Mouse (Mus musculus) neutrophil, adult 59 days (primary cell): ENCODE data around the gene Hoxa2. TPM values are rescaled to one million over a fixed set of nuclear protein-coding genes. Genes with fewer than 3 reads are reported as not detected.

ENCODE experiments used
- total RNA-seq, 2 experiments: library from RNA; stranded (reverse); gene quantifications; 1 replicate in 1 of 2; 2 replicates in 1 of 2; pipeline ENCODE4 v1.2.4; 2023

Hoxa2 gene
- total RNA-seq, result under 1 TPM in 1 of 2 experiments, not detected in 1; 0.27 TPM

DNA sequence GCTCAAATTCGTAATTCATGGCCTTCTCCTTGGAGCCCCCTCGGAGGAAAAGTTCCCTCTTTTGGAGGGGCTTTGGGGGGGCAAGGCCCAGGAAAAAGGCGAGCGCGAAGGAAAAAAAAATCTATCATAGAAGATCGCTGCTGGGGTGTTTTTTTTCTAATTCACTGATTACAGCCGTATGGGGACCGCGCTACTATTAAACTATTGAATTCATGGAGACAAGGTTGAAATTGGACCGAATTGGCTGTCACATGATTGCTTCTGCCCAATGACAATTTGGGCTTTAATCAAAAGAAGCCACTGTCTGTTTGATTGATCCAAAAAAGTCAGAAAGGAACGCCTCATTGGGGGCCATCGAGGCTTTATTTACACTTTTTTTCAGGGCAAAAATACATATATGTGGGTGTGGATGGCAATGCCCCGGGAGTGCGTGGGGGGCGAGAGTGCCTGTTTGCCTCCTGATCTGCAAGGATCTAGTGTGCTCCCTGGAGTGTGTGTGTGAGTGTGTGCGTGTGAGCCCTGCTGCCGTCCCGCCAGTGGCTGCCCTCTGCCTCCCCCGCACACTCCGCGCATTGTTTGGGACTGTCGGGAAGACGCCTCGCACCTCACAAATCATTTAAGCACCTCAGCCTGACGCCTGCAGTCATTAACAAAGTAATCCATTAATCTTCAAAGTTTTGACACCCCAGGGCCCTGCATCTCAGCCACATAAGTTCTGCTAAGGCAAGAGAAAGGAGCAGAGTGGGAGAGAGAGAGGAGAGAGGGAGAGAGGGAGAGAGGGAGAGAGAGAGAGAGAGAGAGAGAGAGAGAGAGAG, at the start of gene Hoxa2:
Gene Hoxa2 (minus strand): TSS at position 206 of the 815 bp plus-strand sequence.

DNA sequence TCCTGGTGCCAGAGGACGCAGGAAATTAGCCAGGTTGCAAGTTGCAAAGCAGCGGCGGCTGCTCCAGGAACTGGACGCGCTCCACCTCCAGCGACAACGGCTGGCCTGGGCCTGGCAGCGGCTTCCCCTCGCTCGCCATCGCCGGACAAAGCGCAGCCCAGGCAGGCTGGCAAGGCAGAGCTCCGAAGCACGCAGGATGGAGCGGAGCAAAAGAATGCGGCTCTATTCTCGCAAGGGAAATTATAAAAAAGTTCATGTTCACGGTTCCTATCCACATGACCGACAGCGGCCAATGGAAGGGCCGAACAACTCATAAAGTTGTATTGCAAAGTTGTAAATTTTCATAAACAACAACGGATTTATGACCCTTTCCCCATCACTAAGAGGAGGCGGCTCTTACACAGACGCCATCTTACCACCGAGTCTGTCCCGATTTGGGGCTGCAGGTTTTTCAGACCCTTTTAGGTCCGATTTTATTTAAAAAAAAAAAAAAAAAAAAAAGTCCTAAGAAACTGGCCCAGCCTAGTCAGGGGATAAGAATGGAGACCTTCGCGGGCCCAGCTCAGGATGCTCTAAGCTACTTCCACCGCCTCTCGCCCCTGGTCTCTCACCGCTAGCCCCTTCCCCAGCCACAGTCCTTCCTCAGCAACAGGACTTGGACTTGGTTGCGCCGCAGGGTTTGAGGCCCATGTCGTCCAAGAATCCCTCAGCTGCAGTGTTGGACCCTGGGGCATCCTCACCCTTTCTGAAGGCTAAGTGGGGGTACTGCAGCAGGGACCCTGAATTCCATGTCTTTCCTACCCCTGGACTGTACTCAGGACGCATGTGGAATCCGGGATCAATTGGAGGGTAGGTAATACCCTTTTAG, 48.7 kb upstream of the Hoxa2 start, which contains the start of the genes Hoxa3 and Gm28308:
Gene Hoxa3 (minus strand): TSS at position 218 of the 868 bp plus-strand sequence.
Gene Gm28308 (minus strand): TSS at position 221 of the 868 bp plus-strand sequence.

DNA sequence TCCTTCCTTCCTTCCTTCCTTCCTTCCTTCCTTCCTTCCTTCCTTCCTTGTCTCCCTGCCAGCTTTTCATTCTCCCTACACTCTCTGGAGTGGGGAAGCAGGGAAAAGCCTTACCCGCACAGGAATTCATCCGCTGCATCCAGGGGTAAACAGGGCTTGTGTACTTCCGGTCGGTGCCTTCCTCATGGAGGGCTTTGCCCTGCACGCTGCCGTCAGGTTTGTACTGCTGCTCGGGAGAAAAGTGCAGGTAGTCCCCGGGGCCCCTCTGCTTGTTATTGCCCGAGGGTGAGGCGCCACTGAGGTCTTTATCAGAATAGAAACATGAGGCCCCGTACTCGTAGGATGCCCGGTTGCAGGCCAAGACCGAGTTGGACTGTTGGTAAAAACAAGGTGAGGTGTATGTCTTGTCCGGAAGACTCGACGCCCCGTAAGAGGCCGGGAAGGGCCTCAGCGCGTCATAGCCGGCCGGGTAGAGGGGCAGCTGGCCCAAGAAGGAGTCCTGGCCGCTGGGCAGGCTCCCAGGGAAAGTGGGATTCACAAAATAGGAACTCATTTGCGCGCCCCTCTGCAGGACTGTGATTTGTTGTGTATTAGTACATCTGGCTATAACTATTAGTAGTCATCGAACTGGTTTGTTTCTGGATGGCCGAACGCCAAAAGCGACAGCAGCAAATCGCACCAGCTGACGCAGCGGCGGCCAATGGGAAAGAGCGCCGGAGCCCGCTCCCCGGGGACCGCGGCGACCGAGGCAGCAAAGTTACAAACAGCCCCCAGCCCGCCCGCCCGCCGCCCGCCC, 43.6 kb upstream of the Hoxa2 start, which contains the start of gene Hoxa6:
Gene Hoxa6 (minus strand): TSS at position 651 of the 796 bp plus-strand sequence.

DNA sequence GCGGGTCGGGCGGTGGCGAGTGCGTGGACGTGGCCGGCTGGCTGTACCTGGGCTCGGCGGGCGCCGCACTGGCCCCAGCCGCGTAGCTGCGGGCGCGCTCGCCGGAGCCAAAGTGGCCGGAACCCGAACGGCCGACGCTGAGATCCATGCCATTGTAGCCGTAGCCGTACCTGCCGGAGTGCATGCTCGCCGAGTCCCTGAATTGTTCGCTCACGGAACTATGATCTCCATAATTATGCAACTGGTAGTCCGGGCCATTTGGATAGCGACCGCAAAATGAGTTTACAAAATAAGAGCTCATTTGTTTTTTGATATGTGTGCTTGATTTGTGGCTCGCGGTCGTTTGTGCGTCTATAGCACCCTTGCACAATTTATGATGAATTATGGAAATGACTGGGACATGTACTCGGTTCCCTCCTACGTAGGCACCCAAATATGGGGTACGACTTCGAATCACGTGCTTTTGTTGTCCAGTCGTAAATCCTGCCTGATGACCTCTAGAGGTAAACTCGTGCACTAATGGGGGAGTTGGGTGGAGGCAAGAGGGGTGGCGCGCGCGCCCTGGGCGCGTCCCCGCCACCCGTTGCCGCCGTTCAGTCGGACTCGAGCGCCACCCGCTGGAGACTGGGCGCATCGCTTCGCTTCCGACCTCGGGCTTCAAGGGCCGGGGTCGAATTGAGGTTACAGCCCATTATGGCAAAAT, 39.6 kb upstream of the Hoxa2 start, which contains the start of gene Hoxa5:
Gene Hoxa5 (minus strand): TSS at position 538 of the 703 bp plus-strand sequence.

DNA sequence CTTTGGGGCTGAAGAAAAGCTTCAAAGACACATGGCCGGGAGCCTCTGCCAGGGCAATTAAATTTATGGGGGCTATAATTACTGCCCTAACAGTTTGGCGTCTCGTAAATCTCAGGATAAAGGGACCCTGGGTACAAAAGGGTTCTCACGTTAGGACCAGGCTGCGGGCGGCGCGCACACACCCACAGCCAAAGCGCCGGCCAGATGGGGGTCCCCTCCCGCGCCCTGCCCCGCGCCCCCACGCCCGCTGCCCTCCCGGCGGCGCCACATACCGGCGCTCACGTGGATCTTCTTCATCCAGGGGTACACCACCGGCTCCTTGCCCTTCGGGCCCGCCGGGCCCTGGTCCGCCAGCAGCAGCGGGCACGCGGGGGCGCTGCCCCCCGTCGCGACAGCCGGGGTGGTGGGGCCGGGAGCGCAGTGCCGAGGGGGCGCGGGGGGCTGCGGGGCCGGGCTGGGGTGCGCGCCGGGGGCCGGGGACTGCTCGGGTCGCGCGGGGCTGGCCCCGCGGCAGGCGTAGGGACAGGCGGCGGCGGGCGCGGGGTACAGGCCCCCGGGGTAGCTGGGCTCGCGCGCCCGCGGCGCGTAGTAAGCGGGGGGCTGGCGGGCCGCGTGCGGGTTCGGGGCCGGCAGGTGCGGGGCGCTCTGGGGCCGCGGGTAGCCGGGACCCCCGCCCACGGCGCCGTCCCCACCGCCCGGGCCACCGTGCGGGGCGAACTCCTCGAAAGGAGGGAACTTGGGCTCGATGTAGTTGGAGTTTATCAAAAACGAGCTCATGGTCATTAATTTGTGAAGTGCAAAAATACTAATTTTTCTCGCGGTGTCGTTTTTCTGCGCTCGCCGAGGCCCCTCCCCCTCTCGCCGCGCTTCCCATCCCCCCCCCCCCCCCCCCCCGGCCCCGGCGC, 26.5 kb upstream of the Hoxa2 start, which contains the start of gene Hoxa4:
Gene Hoxa4 (minus strand): TSS at position 848 of the 905 bp plus-strand sequence.

DNA sequence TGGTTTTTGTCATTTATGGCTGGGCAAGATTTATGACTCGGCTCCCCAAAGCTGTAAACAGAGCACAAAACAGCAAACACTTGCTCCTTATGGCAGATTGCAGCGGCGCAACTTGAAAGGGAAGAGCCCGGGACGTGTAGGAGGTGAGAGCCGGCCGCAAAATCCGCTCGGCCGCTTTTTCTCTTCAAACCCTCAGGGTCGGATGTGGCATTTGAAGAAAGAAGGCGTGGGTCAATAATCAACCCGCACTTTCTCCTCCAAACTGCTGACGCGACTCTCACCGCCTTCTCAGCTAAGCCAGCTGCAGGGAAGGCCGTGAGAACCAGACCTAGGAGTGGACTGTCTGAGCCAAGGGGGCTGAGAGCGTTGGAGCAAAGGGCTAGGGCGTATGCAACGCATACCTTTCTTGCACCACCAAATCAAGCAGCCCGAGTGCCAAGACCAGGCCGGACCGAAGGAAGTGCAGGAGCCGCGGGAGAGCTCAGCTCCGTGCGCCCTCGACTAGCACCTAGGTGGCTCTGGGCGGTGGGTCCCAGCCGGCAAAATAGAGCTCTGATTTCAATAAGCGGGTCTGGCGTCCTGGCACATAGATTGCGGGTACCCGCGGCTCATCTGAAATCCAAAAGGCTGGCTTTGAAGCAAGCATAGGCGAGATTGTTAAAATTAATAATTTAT, 12.6 kb upstream of the Hoxa2 start, which contains the start of gene 5730596B20Rik:
Gene 5730596B20Rik (plus strand): TSS at position 438 of the 675 bp plus-strand sequence.

DNA sequence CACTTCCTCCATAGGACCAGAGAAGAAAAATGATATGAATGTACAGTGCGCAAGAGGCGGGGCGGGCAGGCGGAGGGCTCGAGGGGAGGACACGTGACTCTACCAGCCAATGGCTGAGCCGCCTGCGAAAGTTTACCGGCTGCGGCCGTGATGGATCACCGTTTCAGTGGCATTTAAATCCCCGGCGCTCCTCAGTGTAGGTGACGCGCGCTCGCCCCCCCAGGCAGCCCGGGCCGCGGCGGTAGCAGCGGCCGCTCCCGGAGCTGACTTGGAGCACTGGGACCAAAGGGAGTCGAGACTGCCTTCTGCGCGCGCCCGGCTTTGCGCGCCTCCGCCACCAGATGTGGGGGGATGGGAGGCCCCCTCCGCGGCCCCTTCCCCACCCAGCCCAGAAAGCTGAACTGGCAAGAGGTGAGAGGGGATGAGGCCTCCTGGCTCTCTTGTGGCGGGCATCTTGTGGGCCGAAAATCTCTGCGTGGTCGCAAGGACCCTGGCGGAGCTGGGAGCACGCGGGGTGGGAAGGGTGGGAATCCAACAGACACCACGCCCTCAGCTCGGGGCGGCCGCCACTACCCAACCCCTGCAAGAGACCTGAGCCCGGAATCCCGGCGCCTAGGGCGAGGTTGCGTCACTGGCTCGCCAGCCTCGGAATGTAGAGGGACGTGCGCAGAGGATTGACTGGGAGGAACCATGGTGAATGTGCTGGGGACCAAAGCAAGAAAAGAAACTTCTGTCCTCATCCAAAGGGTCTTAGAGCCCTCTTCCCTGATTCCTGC, 6.2 kb downstream of the Hoxa2 start, which contains the start of gene Hoxa1:
Gene Hoxa1 (minus strand): TSS at position 42 of the 776 bp plus-strand sequence.

Other genes with a start within 250 kb of the Hoxa2 start
- gene Skap2, start 152.3 kb downstream of the Hoxa2 start, total RNA-seq, result 100 to 1,000 TPM; 199 to 208 TPM
- not detected for gene Hoxa1, start 6.5 kb downstream of the Hoxa2 start, total RNA-seq
- gene 5730596B20Rik, start 12.7 kb upstream of the Hoxa2 start, total RNA-seq, result not detected
- gene Hoxa4, start 26.9 kb upstream of the Hoxa2 start, total RNA-seq, result under 1 TPM in 1 of 2 experiments, not detected in 1; 0.22 TPM
- gene Hoxa5, start 39.8 kb upstream of the Hoxa2 start, total RNA-seq, result under 1 TPM; 0.18 to 0.20 TPM
- not detected for gene Hoxa6, start 43.9 kb upstream of the Hoxa2 start, total RNA-seq
- gene Hoxa3, start 48.5 kb upstream of the Hoxa2 start, total RNA-seq, result not detected
- not detected for gene Gm28308, start 48.5 kb upstream of the Hoxa2 start, total RNA-seq
- under 1 TPM; 0.38 to 0.46 TPM for gene Hoxa7, start 57.0 kb upstream of the Hoxa2 start, total RNA-seq
- under 1 TPM; 0.97 to 1.00 TPM for gene Hoxa9, start 66.3 kb upstream of the Hoxa2 start, total RNA-seq
- not detected for gene Hoxa10, start 76.0 kb upstream of the Hoxa2 start, total RNA-seq
- gene Hoxa11, start 81.0 kb upstream of the Hoxa2 start, total RNA-seq, result not detected
- gene Hoxa13, start 96.0 kb upstream of the Hoxa2 start, total RNA-seq, result not detected
- gene Evx1, start 148.7 kb upstream of the Hoxa2 start, total RNA-seq, result not detected